Mouse (Mus musculus): ENCODE measurements around the gene Ptger4. TPM values are rescaled to one million over a fixed set of nuclear protein-coding genes. Genes with fewer than 3 reads are reported as not detected.

Ptger4 gene
- polyA plus RNA-seq, 1 experiment from 2014 or later: 3.3 TPM

DNA sequence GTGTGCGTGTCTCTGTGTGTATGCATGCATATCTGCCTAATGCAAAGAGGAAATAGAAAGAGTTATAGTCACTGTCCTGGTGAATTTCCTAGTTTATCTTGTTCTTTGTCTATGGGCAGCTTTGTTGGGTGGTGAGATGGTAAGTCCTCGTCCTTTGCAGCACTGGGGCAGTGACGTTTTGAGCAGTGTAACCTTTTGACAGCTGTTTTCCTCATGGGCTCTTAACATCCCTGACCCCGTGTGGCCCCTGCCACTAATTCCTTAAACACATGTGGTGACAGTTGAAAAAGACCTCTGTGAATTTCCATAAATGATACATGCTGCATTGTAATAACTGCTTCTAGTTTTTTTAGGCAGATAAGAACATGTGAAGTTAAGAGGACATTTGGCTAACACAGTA lies 47.3 kb downstream of the Ptger4 start:
- H3K36me3 ChIP-seq (ENCODE audit: control insufficient read depth, insufficient read depth, low read length): peaks cover 11% of the 10 kb centered on the region; the same call in 1 of the 2 replicates
- no peak for ATAC-seq (ENCODE audit: insufficient number of reproducible peaks, insufficient read depth, low FRiP score, low read depth)
- no peak overlapping the region for H3K4me2 ChIP-seq (ENCODE audit: low read length)
- H3K9me3 ChIP-seq (ENCODE audit: control insufficient read depth, low read length): no peaks in the 10 kb centered on the region
- H3K27ac ChIP-seq (replicated peaks in 1 of 2; ENCODE audit: control insufficient read depth in 1 of 2, insufficient read depth in 1 of 2, low read depth in 2 of 2, low read length in 2 of 2): peak overlapping the region; percentile 25 to 45; a peak in 2 of 4 replicates
- 45% methylated on average over 4 of the region's 4 CpGs for WGBS
- H3K27me3 ChIP-seq (ENCODE audit: control insufficient read depth, insufficient read depth, low read length): no peaks in the 10 kb centered on the region
- H3K4me1 ChIP-seq (ENCODE audit: control insufficient read depth in 2 of 2, insufficient read depth in 2 of 2, low read length in 2 of 2): peaks cover 10 to 32% of the 10 kb centered on the region in 2 experiments
- H3K4me3 ChIP-seq (ENCODE audit: control insufficient read depth in 1 of 2, insufficient read depth in 1 of 2, low read depth in 1 of 2, low read length in 2 of 2): no peak overlapping the region
- H3K9ac ChIP-seq (ENCODE audit: low read length): no peak overlapping the region

DNA sequence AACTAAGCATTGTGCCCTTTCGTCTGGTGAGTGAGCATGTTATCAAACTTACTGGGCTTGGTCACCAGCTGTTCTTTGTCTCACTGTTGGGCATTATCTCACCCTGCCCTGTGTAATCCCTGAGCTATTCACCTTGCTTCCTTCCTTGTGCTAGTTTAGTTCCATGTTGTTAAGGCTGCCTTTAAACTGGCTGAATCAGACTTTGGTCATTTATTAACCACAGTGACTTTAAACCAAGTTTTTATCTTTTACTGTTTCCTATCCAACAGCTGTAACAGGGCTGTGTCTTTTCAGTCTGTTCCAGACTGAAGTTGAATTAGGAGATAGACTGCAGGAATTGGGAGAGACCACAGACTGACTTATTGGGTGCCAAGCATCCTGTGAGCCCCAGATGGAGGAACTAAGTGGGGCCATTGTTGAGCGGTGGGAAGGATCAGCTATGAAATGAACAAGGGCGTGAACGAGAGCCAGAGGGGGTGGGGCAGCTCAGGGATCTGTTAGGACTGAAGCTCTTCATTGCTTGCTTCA lies 47.9 kb downstream of the Ptger4 start:
- peak; percentile 47 for ATAC-seq (ENCODE audit: insufficient number of reproducible peaks, insufficient read depth, low FRiP score, low read depth)
- WGBS: 28% methylated on average over 4 of the region's 4 CpGs
- H3K27ac ChIP-seq (replicated peaks in 1 of 2; ENCODE audit: control insufficient read depth in 1 of 2, insufficient read depth in 1 of 2, low read depth in 2 of 2, low read length in 2 of 2): peak overlapping the region; percentile 45 to 55
- no peak overlapping the region for H3K9ac ChIP-seq (ENCODE audit: low read length)
- no peaks in the 10 kb centered on the region for H3K9me3 ChIP-seq (ENCODE audit: control insufficient read depth, low read length)
- no peaks in the 10 kb centered on the region for H3K27me3 ChIP-seq (ENCODE audit: control insufficient read depth, insufficient read depth, low read length)
- H3K4me2 ChIP-seq (ENCODE audit: low read length): no peak overlapping the region
- peaks cover 10 to 32% of the 10 kb centered on the region in 2 experiments for H3K4me1 ChIP-seq (ENCODE audit: control insufficient read depth in 2 of 2, insufficient read depth in 2 of 2, low read length in 2 of 2)
- no peak overlapping the region for H3K4me3 ChIP-seq (ENCODE audit: control insufficient read depth in 1 of 2, insufficient read depth in 1 of 2, low read depth in 1 of 2, low read length in 2 of 2)
- peaks cover 18% of the 10 kb centered on the region; the same call in 1 of the 2 replicates for H3K36me3 ChIP-seq (ENCODE audit: control insufficient read depth, insufficient read depth, low read length)

DNA sequence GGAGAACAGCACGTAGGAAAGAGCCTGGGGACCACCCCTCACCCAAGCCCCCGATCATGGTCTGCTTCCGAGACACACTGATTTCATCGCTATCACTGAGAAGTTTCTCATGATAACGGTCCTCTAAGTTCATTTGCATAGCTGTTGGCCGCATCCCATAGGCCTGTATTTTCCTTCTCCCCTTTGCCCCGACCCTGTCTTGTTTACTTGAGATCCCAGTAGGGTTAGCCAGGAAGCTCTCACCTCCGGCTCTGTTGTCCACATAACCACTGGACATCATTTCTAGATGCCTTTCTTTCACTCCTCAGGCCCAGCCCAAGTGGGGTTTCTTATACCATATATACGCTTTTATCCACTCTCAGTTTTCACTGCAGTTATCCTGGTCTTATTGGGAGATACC lies 49.1 kb downstream of the Ptger4 start:
- peaks cover 24% of the 10 kb centered on the region for H3K36me3 ChIP-seq (ENCODE audit: control insufficient read depth, insufficient read depth, low read length)
- H3K4me3 ChIP-seq (ENCODE audit: control insufficient read depth in 1 of 2, insufficient read depth in 1 of 2, low read depth in 1 of 2, low read length in 2 of 2): no peak overlapping the region
- peaks cover 10 to 32% of the 10 kb centered on the region in 2 experiments for H3K4me1 ChIP-seq (ENCODE audit: control insufficient read depth in 2 of 2, insufficient read depth in 2 of 2, low read length in 2 of 2)
- ATAC-seq (ENCODE audit: insufficient number of reproducible peaks, insufficient read depth, low FRiP score, low read depth): no peak
- H3K27ac ChIP-seq (replicated peaks in 1 of 2; ENCODE audit: control insufficient read depth in 1 of 2, insufficient read depth in 1 of 2, low read depth in 2 of 2, low read length in 2 of 2): no peak overlapping the region; a peak in 1 of 4 replicates
- no peak overlapping the region for H3K4me2 ChIP-seq (ENCODE audit: low read length)
- H3K9ac ChIP-seq (ENCODE audit: low read length): no peak overlapping the region
- H3K27me3 ChIP-seq (ENCODE audit: control insufficient read depth, insufficient read depth, low read length): no peaks in the 10 kb centered on the region
- no peaks in the 10 kb centered on the region for H3K9me3 ChIP-seq (ENCODE audit: control insufficient read depth, low read length)
- 69% methylated on average over 9 of the region's 9 CpGs for WGBS

DNA sequence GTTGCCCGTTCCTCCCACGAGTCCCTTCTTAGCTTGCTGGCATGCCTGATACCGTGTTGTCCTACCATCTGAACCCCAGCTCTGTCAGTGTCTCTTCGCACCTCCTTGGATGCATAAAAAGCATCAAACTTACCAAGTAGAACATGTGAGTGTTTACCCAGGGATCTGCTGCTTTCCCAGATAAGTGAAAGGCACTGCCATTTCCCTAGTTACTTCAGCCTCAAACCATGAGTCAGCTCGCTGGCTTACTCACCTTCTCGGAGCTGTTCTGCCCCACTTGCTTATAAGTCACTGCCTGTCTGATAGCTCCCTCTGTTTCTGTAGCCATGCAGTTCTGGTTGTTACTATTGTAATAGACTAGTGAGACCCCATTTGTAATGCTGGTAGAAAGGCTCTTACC lies 49.5 kb downstream of the Ptger4 start:
- no peak for ATAC-seq (ENCODE audit: insufficient number of reproducible peaks, insufficient read depth, low FRiP score, low read depth)
- Histone ChIP-seq H3K4me3 (ENCODE audit: control insufficient read depth in 1 of 2, insufficient read depth in 1 of 2, low read depth in 1 of 2, low read length in 2 of 2) (no peak overlapping the region), H3K9ac (ENCODE audit: low read length) (no peak overlapping the region), H3K4me1 (ENCODE audit: control insufficient read depth in 2 of 2, insufficient read depth in 2 of 2, low read length in 2 of 2) (peaks cover 10 to 32% of the 10 kb centered on the region in 2 experiments), H3K4me2 (ENCODE audit: low read length) (no peak overlapping the region), H3K36me3 (ENCODE audit: control insufficient read depth, insufficient read depth, low read length) (peaks cover 28% of the 10 kb centered on the region), H3K9me3 (ENCODE audit: control insufficient read depth, low read length) (no peaks in the 10 kb centered on the region), H3K27me3 (ENCODE audit: control insufficient read depth, insufficient read depth, low read length) (no peaks in the 10 kb centered on the region), H3K27ac (replicated peaks in 1 of 2; ENCODE audit: control insufficient read depth in 1 of 2, insufficient read depth in 1 of 2, low read depth in 2 of 2, low read length in 2 of 2) (peak overlapping the region in 1 of 2 experiments; percentile 24; a peak in 1 of 4 replicates)
- 63% methylated on average over 6 of the region's 6 CpGs for WGBS

DNA sequence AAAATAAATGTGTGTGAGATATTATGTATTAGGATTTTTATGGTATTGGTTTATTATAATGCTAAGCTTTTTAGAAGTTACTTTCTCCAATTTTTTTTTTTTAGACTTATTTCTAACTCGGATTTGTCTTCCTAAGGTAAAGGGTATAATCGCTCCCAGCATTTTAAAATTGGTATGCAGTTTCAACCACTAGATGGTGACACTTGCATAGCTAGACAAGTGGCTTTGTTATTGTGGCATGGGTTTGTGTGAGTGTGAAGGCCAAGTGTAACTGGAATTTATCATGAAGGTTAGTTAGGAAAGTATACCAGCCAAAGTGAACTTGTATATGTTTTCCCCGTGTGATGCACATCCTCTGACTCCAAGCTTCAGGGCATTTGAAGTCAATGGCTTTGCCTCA lies 50.2 kb downstream of the Ptger4 start:
- H3K36me3 ChIP-seq (ENCODE audit: control insufficient read depth, insufficient read depth, low read length): peaks cover 28% of the 10 kb centered on the region
- whole genome bisulfite sequencing: 71% methylated on average over 3 of the region's 3 CpGs
- no peak overlapping the region for H3K27ac ChIP-seq (replicated peaks in 1 of 2; ENCODE audit: control insufficient read depth in 1 of 2, insufficient read depth in 1 of 2, low read depth in 2 of 2, low read length in 2 of 2)
- ATAC-seq (ENCODE audit: insufficient number of reproducible peaks, insufficient read depth, low FRiP score, low read depth): no peak
- H3K4me2 ChIP-seq (ENCODE audit: low read length): no peak overlapping the region
- H3K27me3 ChIP-seq (ENCODE audit: control insufficient read depth, insufficient read depth, low read length): no peaks in the 10 kb centered on the region
- H3K9me3 ChIP-seq (ENCODE audit: control insufficient read depth, low read length): no peaks in the 10 kb centered on the region
- no peak overlapping the region for H3K4me3 ChIP-seq (ENCODE audit: control insufficient read depth in 1 of 2, insufficient read depth in 1 of 2, low read depth in 1 of 2, low read length in 2 of 2)
- no peak overlapping the region for H3K9ac ChIP-seq (ENCODE audit: low read length)
- H3K4me1 ChIP-seq (ENCODE audit: control insufficient read depth in 2 of 2, insufficient read depth in 2 of 2, low read length in 2 of 2): peaks cover 10 to 32% of the 10 kb centered on the region in 2 experiments

DNA sequence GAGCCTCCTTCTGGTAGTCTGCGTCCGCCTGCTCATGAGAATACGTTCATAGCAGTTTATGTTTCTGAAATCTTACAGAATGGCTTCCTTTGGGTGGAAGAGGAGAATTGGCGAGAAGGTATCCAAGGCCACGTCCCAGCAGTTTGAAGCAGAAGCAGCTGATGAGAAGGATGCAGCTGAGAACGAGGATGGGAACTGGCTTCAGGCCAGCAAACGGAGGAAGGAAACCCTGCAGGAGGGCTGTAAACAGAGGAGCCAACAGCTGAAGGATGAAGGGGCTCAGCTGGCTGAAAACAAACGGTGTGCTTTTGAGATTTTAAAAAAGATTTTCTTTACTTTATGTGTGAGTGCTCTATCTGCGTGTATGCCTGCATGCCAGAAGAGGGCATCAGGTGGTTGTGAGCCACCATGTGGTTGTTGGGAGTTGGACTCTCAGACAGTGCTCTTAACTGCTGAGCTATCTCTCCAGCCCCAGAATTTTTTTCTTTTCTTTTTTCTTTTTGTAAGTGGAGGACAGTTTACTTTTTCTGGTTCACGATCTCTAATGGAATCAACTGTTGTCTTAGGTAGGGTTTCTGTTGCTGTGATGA lies 54.4 kb downstream of the Ptger4 start:
- Histone ChIP-seq H3K27ac (replicated peaks in 1 of 2; ENCODE audit: control insufficient read depth in 1 of 2, insufficient read depth in 1 of 2, low read depth in 2 of 2, low read length in 2 of 2) (no peak overlapping the region), H3K9ac (ENCODE audit: low read length) (no peak overlapping the region), H3K9me3 (ENCODE audit: control insufficient read depth, low read length) (no peaks in the 10 kb centered on the region), H3K27me3 (ENCODE audit: control insufficient read depth, insufficient read depth, low read length) (no peaks in the 10 kb centered on the region), H3K36me3 (ENCODE audit: control insufficient read depth, insufficient read depth, low read length) (peaks cover 28% of the 10 kb centered on the region), H3K4me2 (ENCODE audit: low read length) (no peak overlapping the region), H3K4me3 (ENCODE audit: control insufficient read depth in 1 of 2, insufficient read depth in 1 of 2, low read depth in 1 of 2, low read length in 2 of 2) (no peak overlapping the region), H3K4me1 (ENCODE audit: control insufficient read depth in 2 of 2, insufficient read depth in 2 of 2, low read length in 2 of 2) (peaks cover 0 to 16% of the 10 kb centered on the region in 2 experiments; a peak in 2 of 4 replicates)
- 62% methylated on average over 10 of the region's 10 CpGs for WGBS
- no peak for ATAC-seq (ENCODE audit: insufficient number of reproducible peaks, insufficient read depth, low FRiP score, low read depth)

DNA sequence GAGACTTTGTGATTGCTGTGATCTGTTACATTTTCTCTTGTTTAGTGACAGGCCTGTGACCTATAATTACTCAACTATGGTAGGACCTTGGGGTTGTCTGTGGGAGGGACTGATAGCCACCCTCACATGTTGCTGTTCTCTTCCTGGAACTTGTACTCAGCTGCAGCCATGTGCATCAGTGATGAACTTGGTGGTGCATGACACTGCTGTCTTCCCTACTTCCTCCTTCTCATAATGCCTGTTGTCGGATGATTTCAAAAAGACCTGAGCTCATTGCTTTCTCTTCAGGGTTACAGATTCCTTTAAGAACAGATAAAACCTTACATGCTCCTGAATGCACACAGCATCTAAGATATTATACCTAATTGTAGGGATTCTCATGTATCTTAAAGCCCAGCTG lies 56.0 kb downstream of the Ptger4 start:
- Histone ChIP-seq H3K27ac (replicated peaks in 1 of 2; ENCODE audit: control insufficient read depth in 1 of 2, insufficient read depth in 1 of 2, low read depth in 2 of 2, low read length in 2 of 2) (no peak overlapping the region), H3K4me2 (ENCODE audit: low read length) (no peak overlapping the region), H3K4me1 (ENCODE audit: control insufficient read depth in 2 of 2, insufficient read depth in 2 of 2, low read length in 2 of 2) (peaks cover 0 to 17% of the 10 kb centered on the region in 2 experiments; a peak in 2 of 4 replicates), H3K36me3 (ENCODE audit: control insufficient read depth, insufficient read depth, low read length) (peaks cover 28% of the 10 kb centered on the region), H3K4me3 (ENCODE audit: control insufficient read depth in 1 of 2, insufficient read depth in 1 of 2, low read depth in 1 of 2, low read length in 2 of 2) (no peak overlapping the region), H3K9me3 (ENCODE audit: control insufficient read depth, low read length) (no peaks in the 10 kb centered on the region), H3K9ac (ENCODE audit: low read length) (no peak overlapping the region), H3K27me3 (ENCODE audit: control insufficient read depth, insufficient read depth, low read length) (no peaks in the 10 kb centered on the region)
- no peak for ATAC-seq (ENCODE audit: insufficient number of reproducible peaks, insufficient read depth, low FRiP score, low read depth)
- 83% methylated on average over 1 of the region's 1 CpGs for WGBS
